ENCODE assay signal across 11 mouse cellular contexts in the genomic region with DNA sequence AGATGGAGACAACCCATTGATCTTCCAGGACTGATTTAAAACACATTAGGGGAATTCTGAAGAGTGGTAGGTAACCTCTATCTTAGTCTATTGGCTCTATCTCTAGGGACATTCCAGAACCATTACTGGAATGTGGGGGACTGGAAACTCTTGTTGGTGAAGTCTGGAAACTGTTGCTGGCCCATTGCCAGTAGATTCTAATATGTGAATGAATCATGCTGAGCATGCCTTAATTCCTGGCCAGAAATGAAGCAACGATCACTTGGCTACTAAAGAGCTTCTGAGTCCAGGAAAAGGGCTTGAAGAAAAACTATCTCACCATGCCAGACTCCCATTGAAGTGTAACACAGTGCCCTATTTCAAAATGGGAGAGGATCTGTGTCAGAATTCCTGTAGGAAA.
DNase-seq lines count a peak whose midpoint lies in the region; ATAC-seq and TF ChIP-seq lines count a peak whose summit lies in the region.
"Had no signal": no experiment of that assay in that cellular context is flagged by ENCODE, and none has a peak within 500 bp of the region (broad histone marks: within the 10 kb centered on the region; RNA-seq: fewer than 3 reads in every experiment).

No protein-coding gene starts in this region.

- H3K9ac ChIP-seq in kidney, postnatal 0 days (ENCODE audit: low read depth, low read length): no peak overlapping the region
- H3K9ac ChIP-seq in intestine, postnatal 0 days (ENCODE audit: low read depth, low read length): no peak overlapping the region
- H3K9ac ChIP-seq: lung, embryonic 15.5 days; neural tube, embryonic 15.5 days had no signal

- in situ Hi-C loops in Patski (cut with MboI; ENCODE audit: low pct_unique_long_range_greater_than_20kb): no loop called here

- POLR2A ChIA-PET in Patski (lab: Charles Lee): no interaction called here

- no peak for ATAC-seq in kidney, postnatal 0 days (replicated peaks; ENCODE audit: low FRiP score, low read depth)
- ATAC-seq in Patski: peak; percentile 98
- ATAC-seq in intestine, postnatal 0 days: no peak
- ATAC-seq: midbrain, embryonic 16.5 days had no signal

- H3K36me3 ChIP-seq in kidney, postnatal 0 days (ENCODE audit: insufficient read depth, low read length): no peaks in the 10 kb centered on the region
- no peaks in the 10 kb centered on the region for H3K36me3 ChIP-seq in intestine, postnatal 0 days (ENCODE audit: control insufficient read depth, insufficient read depth)
- H3K36me3 ChIP-seq: lung, embryonic 15.5 days; neural tube, embryonic 15.5 days had no signal

- H3K4me1 ChIP-seq in kidney, postnatal 0 days (replicated peaks; ENCODE audit: insufficient read depth, low read length): no peaks in the 10 kb centered on the region
- no peaks in the 10 kb centered on the region for H3K4me1 ChIP-seq in intestine, postnatal 0 days (replicated peaks; ENCODE audit: control insufficient read depth, insufficient read depth, low read length)
- H3K4me1 ChIP-seq: lung, embryonic 15.5 days; neural tube, embryonic 15.5 days had no signal

- CTCF ChIA-PET in Patski (lab: Charles Lee): no interaction called here

- intact Hi-C loops in gastrocnemius, adult 2 months (cut with DNase I): no loop called here

- H3K4me2 ChIP-seq in kidney, postnatal 0 days (ENCODE audit: low read length): no peak overlapping the region
- no peak overlapping the region for H3K4me2 ChIP-seq in intestine, postnatal 0 days (replicated peaks; ENCODE audit: low read depth)
- H3K4me2 ChIP-seq: lung, embryonic 15.5 days; neural tube, embryonic 15.5 days had no signal

- no peak overlapping the region for H3K27ac ChIP-seq in gastrocnemius, adult 2 months
- H3K27ac ChIP-seq in kidney, postnatal 0 days: no peak overlapping the region
- no peak overlapping the region for H3K27ac ChIP-seq in intestine, postnatal 0 days (ENCODE audit: low read depth, low read length)
- H3K27ac ChIP-seq: lung, embryonic 15.5 days; neural tube, embryonic 15.5 days had no signal

- no peaks in the 10 kb centered on the region for H3K27me3 ChIP-seq in kidney, postnatal 0 days (ENCODE audit: insufficient read depth, low read length)
- H3K27me3 ChIP-seq in Patski: no peaks in the 10 kb centered on the region
- H3K27me3 ChIP-seq in intestine, postnatal 0 days (replicated peaks; ENCODE audit: control insufficient read depth, insufficient read depth, low read length): no peaks in the 10 kb centered on the region
- H3K27me3 ChIP-seq: lung, embryonic 15.5 days; neural tube, embryonic 15.5 days had no signal

- H3K4me3 ChIP-seq in gastrocnemius, adult 2 months: no peak overlapping the region
- no peak overlapping the region for H3K4me3 ChIP-seq in kidney, postnatal 0 days (replicated peaks; ENCODE audit: low read depth, low read length)
- H3K4me3 ChIP-seq in intestine, postnatal 0 days (ENCODE audit: low read depth, low read length): no peak overlapping the region
- H3K4me3 ChIP-seq: lung, embryonic 15.5 days; neural tube, embryonic 15.5 days had no signal

- no peak for TF ChIP-seq CTCF in gastrocnemius, adult 2 months (IDR thresholded peaks at IDR 0.05)
- no peak for TF ChIP-seq CTCF in kidney, postnatal 0 days (IDR thresholded peaks at IDR 0.05; ENCODE audit: low read depth)
- TF ChIP-seq CTCF in Patski (IDR thresholded peaks at IDR 0.05): no peak
- TF ChIP-seq CTCF in intestine, postnatal 0 days (IDR thresholded peaks at IDR 0.05; ENCODE audit: low read depth): no peak

- 32% methylated on average over 1 of the region's 1 CpGs for WGBS in kidney, postnatal 0 days
- 73% methylated on average over 1 of the region's 1 CpGs for WGBS in intestine, postnatal 0 days

- peak; percentile 14 for DNase-seq in gastrocnemius, postnatal 10 days
- DNase-seq in gastrocnemius, adult 2 months: no peak
- DNase-seq in kidney, postnatal 0 days (ENCODE audit: low spot score): peak; percentile 2
- no peak for DNase-seq in kidney, postnatal 4 days
- peak; percentile 79 for DNase-seq in 3T3-L1 (ENCODE audit: low read depth, low spot score)
- peak; percentile 90 for DNase-seq in Patski (ENCODE audit: low read depth, low spot score)
- DNase-seq in right cerebral cortex, adult 18-20 months: no peak

- H3K9me3 ChIP-seq in kidney, postnatal 0 days (replicated peaks; ENCODE audit: low read length): no peaks in the 10 kb centered on the region; the same call in 1 of the 2 replicates
- H3K9me3 ChIP-seq in intestine, postnatal 0 days (ENCODE audit: control insufficient read depth): no peaks in the 10 kb centered on the region
- H3K9me3 ChIP-seq: lung, embryonic 15.5 days had no signal

Comparison
In these comparisons a context has a peak if more than half of its experiments do, and no peak if none do; other contexts are left out.
1. DNase-seq: peak in gastrocnemius, postnatal 10 days (single experiment), kidney, postnatal 0 days (single experiment), 3T3-L1 (single experiment) and Patski (single experiment); none in gastrocnemius, adult 2 months (single experiment), kidney, postnatal 4 days (0 of 2) and right cerebral cortex, adult 18-20 months (single experiment).